Mouse (Mus musculus): ENCODE data around the gene Slc5a5. TPM values are rescaled to one million over a fixed set of nuclear protein-coding genes. Genes with fewer than 3 reads are reported as not detected.

Gene Slc5a5
- total RNA-seq (2022), result 10 to 100 TPM; 10.2 to 11.9 (median 11.5) TPM

GRCm38 (mm10) chr8:70892022-70892895, at the start of gene Slc5a5:
TSS of gene Slc5a5 (minus strand) at chr8:70892757.
- no peak for DNase-seq (ENCODE audit: low spot score in 2 of 2)

GRCm38 (mm10) chr8:70941478-70941877, 48.9 kb upstream of the Slc5a5 start:
- no peak for DNase-seq (ENCODE audit: low spot score in 2 of 2)

DNA sequence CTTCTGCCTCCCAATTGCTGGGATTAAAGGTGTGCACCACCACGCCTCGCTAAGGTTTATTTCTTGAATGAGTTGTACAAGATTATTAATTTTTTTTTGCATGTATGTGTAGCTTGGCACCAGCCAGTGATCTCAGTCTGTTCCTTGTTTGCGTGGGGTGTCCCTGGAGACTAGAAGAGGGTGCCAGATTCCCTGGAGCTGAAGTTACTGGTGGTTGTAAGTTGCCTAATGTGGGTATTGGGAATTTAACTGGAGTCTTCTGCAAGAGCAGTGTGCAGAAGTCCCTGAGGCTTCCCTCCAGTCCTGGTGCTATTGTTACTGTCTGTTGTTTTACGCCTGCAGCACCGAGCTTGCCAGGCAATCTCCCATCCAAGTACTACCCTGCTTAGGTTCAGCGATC, 44.6 kb upstream of the Slc5a5 start:
- no peak for DNase-seq (ENCODE audit: low spot score in 2 of 2)

- no peak for DNase-seq (ENCODE audit: low spot score in 2 of 2)
Measured at GRCm38 (mm10) chr8:70934786-70935185, 42.2 kb upstream of the Slc5a5 start.

DNA sequence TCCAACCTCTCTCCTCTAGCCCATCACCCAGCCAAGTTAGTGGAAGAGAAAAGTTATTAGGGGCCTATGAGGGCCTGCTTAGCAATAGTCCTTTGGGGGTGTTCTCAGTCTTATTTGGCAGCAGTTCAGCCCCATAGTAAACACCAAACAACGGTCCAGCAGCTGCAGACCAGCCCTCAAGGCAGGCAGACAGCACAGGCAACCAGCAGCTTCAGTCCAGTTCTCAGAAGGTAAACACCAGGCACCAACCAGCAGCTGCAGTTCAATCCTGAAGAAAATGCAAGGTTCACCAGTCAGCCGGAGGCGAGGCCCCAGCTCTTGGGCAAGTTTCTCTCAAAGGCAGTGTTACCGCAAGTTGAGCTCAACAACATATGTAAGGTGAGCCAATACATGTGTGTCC, 40.5 kb upstream of the Slc5a5 start:
- DNase-seq (ENCODE audit: low spot score in 2 of 2), result no peak

- DNase-seq (ENCODE audit: low spot score in 2 of 2), result no peak
Measured at GRCm38 (mm10) chr8:70931731-70932130, 39.2 kb upstream of the Slc5a5 start.

DNA sequence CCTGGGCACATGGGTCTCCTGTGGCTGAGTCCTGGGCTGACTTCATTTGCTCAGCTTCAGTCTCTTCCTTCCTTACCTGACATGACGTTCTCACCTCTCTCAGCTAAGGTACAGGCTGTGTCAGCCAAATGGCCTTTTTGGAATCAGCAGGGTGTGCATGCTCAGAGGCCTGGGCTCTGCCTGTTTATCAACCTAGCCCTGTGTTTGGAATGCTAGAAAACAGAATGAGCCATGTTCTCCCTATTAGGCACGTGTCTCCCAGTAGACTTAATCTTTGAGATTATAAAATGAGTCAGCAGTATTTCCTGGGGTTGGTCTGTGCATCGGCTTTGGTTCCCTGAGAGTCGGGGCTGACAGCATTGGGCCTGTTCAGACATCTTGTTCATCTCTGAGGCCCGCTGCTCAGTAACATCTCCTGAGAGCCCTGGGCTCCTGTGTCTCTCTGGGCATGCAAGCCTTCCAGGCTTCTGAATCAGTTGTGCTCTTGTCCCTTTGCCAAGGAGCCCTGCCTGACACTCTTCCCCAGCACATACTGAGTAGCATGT, 36.3 kb upstream of the Slc5a5 start:
- DNase-seq (ENCODE audit: low spot score in 2 of 2), result no peak

DNA sequence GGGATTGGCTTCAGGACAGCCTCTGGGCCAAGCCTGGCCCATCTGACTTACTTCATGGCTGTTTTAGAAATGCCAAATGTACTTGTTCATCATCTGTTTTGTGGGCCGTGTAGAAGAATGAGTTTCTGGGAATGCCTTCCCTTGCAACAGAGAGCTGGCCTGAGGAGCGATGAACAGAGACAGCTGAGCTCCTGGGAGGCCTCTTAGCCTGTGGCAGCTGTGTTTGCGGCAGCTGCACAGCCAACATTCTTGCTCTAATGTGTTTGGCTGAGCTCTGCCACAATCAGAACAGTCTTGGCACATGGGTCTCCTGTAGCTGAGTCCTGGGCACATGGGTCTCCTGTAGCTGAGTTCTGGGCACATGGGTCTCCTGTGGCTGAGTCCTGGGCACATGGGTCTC, 35.5 kb upstream of the Slc5a5 start:
- DNase-seq (ENCODE audit: low spot score in 2 of 2), result no peak

DNA sequence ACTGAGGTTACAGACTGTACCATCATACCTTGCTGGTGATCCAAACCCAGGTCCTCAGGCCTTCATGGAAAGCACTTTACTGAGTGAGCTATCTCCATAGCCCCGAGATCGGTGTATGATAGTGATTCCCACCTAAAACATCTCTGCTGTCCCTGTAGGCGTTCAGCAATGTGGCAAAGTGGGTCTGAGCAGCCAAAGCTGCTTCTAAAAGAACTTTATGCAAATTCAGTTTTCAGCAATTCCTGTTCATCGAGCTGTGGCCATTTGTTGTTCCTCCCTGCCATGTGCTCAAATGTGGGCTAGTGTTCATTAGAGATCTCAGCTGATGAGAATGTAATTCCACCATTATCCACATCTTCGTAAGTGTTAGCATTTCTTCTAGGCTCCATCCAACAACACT, 33.8 kb upstream of the Slc5a5 start:
- no peak for DNase-seq (ENCODE audit: low spot score in 2 of 2)

GRCm38 (mm10) chr8:70925754-70926153, 33.2 kb upstream of the Slc5a5 start:
- no peak for DNase-seq (ENCODE audit: low spot score in 2 of 2)

- no peak for DNase-seq (ENCODE audit: low spot score in 2 of 2)
Measured at GRCm38 (mm10) chr8:70924151-70924550, 31.6 kb upstream of the Slc5a5 start.

DNA sequence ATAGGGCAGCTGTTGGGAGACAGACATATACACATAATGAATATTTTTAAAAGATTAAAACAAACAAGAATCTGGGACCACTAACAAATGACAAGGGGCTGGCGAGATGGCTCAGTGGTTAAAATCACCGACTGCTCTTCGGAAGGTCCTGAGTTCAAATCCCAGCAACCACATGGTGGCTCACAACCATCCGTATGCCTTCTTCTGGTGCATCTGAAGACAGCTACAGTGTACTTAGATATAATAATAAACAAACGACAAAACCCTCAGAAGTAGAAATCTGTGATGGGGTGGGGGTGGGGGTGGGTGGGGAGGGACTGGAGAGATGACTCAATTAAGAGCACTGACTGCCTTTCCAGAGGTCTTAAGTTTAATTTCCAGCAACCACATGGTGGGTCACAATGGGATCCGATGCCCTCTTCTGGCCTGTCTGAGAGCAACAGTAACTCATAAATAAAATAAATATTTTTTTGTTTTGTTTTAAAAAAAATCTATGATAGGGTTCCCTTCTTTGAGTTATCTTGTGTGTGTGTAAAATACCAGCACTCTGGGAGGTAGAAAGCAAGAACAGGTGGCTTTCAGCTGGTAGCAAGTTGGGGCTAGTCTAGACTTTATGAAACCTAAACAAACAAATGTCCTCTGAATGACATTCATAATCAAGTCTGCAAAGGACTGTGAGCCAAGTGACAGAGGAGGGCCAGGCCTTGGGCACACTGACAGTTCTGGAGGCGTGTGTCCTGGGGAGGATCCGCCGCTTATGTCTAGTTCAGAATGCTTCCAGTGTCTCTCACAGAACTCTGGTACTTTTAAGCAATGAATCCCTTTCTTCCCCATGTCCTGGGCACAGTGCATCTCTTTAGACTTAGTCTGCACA, 27.7 kb upstream of the Slc5a5 start:
- DNase-seq (ENCODE audit: low spot score in 2 of 2), result no peak

DNA sequence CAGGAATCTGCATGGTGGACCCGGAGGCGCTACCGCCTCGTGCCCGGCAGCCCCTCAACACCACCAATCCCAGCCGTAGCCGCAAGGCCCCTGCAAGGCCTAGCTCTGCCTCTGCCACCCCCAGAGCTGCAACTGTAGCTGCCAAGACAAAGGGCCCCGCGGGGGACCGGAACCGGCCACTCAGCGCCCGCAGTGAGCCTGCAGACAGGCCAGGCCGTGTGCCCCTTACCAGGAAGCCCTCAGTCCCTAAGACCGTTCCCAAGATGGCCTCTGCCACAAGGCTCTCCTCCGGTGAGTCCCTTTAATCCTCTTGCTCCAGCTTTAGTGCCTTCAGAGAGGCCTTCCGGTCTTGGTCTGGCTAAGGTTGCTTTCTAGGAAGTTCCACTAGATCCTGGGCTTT, 22.1 kb upstream of the Slc5a5 start:
- DNase-seq (ENCODE audit: low spot score in 2 of 2), result no peak

- no peak for DNase-seq (ENCODE audit: low spot score in 2 of 2)
Measured at GRCm38 (mm10) chr8:70913523-70913922, 21.0 kb upstream of the Slc5a5 start.

DNA sequence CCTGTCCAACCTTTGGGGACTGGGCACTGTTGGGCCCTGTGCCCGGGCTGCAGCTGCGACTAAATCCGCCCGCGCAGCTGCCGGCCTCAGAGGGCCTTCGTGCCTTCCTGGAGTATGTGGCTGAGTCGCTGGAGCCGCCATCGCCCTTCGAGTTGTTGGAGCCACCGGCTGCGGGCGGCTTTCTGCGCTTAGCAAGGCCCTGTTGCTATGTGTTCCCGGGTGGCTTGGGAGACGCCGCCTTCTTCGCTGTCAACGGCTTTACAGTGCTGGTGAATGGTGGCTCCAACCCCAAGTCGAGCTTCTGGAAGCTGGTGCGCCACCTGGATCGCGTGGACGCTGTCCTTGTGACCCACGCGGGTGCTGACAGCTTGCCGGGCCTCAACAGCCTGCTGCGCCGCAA, 20.4 kb upstream of the Slc5a5 start:
- DNase-seq (ENCODE audit: low spot score in 2 of 2), result no peak

DNA sequence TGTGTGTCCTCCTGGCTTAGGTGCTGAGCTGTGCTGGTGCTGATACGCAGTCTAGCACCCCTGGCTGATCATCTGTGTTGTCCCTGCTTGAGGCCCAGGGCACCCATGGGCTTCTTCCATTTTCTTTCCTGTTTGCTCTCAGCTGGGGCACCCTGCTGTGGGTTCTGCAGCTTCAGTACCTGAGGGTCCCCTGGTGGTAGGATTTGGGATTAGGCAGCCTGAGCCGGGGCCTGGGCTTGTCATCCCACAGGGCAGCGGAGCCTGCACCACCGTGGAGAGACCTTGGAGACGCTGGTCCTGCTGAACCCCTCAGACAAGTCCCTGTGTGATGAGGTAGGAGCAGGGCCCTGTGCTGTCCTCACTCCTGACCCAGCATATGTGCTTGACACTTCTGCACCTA, 19.0 kb upstream of the Slc5a5 start:
- DNase-seq (ENCODE audit: low spot score in 2 of 2), result no peak

- no peak for DNase-seq (ENCODE audit: low spot score in 2 of 2)
Measured at GRCm38 (mm10) chr8:70907518-70907917, 15.0 kb upstream of the Slc5a5 start.

- DNase-seq (ENCODE audit: low spot score in 2 of 2), result peak; percentile 70 to 80
Measured at GRCm38 (mm10) chr8:70905831-70906736, 13.5 kb upstream of the Slc5a5 start, which contains the start of gene Map1s. TSS of gene Map1s (plus strand) at chr8:70905932.

GRCm38 (mm10) chr8:70905463-70905830, 12.9 kb upstream of the Slc5a5 start:
- DNase-seq (ENCODE audit: low spot score in 2 of 2), result no peak

DNA sequence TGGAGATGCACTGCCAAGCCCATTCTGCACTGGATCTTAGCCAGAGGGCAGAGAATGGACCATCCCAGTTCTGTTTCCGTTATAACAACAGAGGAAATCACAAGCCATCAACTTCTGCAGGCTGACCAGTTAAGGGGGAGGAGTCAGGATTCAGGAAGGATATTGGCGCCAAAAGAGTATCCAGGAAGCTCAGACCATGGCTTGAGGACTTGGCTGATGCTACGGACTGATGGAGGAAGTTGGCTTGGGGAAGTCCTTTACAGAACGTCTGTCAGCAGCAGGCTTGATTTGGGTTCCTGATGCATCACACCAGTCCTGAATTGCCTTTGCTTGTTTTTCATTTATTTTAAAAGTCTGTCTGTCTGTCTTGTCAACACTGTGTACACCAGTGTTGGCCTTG, 12.0 kb upstream of the Slc5a5 start:
- DNase-seq (ENCODE audit: low spot score in 2 of 2), result no peak

DNA sequence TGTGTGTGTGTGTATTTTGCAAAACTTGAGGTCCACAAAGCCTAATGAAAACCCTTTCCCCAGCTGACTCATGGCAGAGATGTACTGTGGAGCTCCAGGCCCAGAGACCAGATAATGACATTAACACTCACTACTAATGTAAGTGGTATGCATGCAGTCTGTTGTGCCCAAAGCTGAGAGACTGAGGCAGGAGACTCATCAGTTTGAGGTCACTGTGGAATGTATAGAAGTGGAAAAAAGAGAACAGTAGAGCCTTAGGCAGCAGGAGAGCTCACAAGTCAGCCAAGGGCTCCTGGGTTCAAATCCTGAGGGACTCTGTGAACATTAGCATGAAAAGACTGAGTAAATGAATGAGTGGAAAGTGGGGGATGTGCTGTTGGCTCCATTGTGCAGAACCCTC, 11.0 kb upstream of the Slc5a5 start:
- no peak for DNase-seq (ENCODE audit: low spot score in 2 of 2)

Data from left cerebral cortex, adult 8-10 months (tissue).